Mouse (Mus musculus) layer of hippocampus, adult 2 months (tissue): ENCODE data around the gene Add2. TPM values are rescaled to one million over a fixed set of nuclear protein-coding genes. Genes with fewer than 3 reads are reported as not detected.

ENCODE experiments used
- DNase-seq, 2 experiments: peaks; one replicate each; pipeline ENCODE4 v3.0.0; 2022; ENCODE audit warnings: low spot score in 2 of 2
- H3K27ac ChIP-seq: fragments of 200-600 bp; 2 replicates; pipeline ENCODE4 v1.8.1; 2022
- H3K4me3 ChIP-seq: fragments of 200-600 bp; 2 replicates; pipeline ENCODE4 v1.8.1; 2022; ENCODE audit warnings: mild to moderate bottlenecking
- CTCF ChIP-seq: fragments of 200-600 bp; conservative IDR thresholded peaks from 2 replicates; pipeline ENCODE4 v1.8.1; 2022; ENCODE audit warnings: antibody characterized with exemption, mild to moderate bottlenecking, moderate library complexity
- total RNA-seq, 2 experiments: library from RNA; stranded (reverse); gene quantifications; 2 replicates each; pipeline ENCODE4 v1.2.3; 2021

The Add2 gene
- total RNA-seq, 2 experiments from 2014 or later, result 277 to 286 TPM

DNA sequence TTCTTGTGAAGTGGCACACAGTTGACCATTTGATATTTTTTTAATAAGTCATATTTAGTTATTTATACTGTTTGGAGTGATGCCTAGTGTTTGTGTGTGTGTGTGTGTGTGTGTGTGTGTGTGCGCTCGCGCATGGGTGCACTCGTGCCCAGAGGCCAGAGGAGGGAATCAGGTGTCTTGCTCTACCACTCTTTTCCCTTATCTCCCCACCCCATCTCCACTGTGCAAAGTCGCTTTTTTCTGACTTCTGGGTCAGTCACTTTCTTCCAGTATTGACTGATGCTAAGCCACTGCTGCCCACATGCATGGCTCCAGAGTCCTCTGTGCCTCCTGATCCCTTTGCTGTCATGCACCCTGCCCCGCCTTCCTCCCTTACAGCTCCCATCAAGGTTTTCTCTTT lies 112.8 kb downstream of the Add2 start:
- H3K4me3 ChIP-seq, result no peak overlapping the region

DNA sequence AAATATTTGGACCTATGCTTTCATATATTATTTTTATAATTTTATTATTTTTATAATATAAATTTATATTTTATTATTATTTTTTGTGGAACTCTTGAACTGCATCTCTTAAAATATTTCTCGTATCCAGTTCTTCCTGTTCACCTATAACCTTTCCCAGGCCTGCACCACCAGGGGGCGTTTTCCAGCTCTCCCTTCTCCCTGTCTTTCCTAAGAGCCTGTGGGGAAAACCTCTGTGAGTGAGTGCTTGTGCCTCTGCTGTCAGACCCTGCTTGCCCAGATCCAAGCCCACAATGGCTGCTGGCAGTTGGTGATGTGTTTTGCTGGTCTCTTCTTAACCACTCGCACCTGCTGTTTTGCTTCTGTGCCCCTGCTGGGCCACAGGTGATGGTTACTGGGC lies 113.3 kb downstream of the Add2 start:
- Histone ChIP-seq H3K4me3 (no peak overlapping the region), H3K27ac (no peak overlapping the region)
- peak; percentile 44 to 77 for DNase-seq
- peak; percentile 85 for TF ChIP-seq CTCF

More for the DNA sequence above, 112.8 kb downstream of the Add2 start:
- H3K27ac ChIP-seq, result no peak overlapping the region
- TF ChIP-seq CTCF, result no peak
- DNase-seq, result no peak

DNA sequence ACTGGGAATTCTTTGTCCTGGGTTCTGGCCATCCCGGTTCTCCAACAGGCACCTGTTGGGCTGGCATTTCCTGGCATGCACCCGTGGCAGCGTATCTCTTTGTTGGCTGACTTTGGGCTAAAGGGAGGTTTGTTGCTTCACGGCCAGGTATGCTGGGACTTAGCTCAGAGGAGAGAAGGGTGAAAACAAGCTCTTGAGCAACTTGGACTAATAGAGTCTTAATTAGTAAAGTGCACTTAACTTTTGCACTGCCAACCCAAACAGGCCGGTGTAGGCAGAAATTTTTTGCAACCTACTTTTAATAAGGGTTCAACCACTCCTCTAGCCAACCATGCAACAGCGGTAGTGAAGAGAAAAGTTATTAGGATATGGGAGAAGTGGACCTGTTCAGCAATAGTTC lies 116.5 kb downstream of the Add2 start:
- H3K4me3 ChIP-seq, result no peak overlapping the region
- no peak overlapping the region for H3K27ac ChIP-seq
- TF ChIP-seq CTCF, result no peak
- DNase-seq, result no peak

DNA sequence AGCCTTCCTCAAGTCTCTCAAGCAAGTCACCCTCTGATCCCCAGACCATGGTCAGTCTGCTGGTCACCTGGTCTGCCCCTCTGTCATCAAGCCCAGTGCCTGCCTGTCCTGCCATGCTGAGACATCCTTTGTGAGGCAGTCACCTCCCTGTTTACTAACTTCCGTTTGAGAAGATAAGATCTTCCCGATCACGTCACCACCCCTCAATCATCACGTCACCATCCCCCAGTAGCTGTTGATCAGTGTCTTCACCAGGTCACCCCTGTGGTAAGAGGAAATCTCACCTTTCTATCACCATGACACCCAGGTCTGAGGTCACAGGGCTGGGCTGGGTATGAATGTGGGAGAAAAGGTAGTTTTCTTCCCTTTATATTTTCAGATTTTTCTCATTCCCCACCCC lies 120.0 kb downstream of the Add2 start:
- H3K4me3 ChIP-seq, result no peak overlapping the region
- H3K27ac ChIP-seq, result no peak overlapping the region
- TF ChIP-seq CTCF, result no peak
- DNase-seq, result no peak

DNA sequence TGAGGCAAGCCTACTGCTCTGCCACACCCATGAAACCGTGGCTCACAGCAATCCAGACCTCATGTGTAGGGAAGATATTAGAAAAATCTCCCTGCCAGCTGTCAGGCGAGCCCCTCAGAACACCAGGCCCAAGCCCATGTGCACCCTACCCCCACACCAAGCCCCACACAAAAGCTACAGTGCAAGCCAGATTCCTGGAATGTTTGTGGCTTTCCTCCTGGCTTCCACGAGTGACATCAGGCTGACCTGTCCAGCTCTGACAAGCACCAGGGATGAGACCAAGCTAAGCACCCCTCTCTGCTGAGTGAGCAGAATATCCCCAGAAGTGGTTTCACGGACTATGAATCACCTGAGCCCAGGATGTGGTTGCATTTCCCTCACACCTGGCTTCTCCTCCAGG lies 120.5 kb downstream of the Add2 start:
- DNase-seq, result no peak
- no peak for TF ChIP-seq CTCF
- H3K4me3 ChIP-seq, result no peak overlapping the region
- H3K27ac ChIP-seq, result no peak overlapping the region

DNA sequence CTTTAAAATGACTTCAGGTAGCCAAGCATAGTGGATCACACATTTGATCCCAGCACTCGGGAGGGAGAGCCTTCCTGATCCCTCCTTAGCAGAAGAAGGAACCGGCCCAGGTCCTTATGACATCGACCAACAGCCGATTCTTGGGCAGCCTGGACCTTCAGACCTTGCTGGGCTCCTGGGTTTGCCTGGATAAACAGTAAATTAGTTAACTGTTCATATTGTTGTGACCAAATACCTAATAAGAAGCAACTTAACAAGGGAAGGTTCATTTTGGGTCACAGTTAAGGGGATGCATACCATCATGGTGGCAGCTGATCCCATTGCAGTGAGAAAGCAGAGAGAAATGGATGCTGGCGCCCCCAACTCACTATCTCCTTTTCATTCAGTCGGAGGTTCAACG lies 124.2 kb downstream of the Add2 start:
- no peak for TF ChIP-seq CTCF
- no peak for DNase-seq
- Histone ChIP-seq H3K27ac (no peak overlapping the region), H3K4me3 (no peak overlapping the region)

DNA sequence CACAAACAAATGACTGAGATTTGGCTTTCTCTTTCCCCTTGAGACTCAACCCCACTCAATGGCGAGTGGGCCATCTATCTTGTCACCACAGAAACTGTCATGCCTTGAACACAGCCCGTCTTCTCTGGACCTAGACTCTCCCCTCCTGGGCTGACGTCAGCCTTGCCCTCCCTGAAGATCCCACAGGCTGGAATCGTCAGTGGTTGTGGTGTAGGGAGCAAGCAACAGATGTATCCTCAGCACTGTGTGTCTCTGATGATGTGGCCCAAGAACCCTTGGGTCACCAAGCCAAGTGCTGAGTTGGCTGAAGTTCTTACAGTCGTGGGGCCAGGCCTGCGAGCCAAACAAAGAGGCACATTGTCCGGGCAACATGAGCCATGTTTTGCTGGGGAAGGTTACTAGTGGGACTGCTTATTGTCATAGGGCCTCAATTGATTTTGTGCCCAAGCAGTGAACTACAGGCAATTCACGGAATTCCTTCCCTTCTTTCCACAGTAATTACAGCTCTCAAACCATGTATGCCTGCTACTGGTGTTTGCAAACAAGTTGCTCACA lies 125.0 kb downstream of the Add2 start:
- DNase-seq, result no peak
- no peak for TF ChIP-seq CTCF

DNA sequence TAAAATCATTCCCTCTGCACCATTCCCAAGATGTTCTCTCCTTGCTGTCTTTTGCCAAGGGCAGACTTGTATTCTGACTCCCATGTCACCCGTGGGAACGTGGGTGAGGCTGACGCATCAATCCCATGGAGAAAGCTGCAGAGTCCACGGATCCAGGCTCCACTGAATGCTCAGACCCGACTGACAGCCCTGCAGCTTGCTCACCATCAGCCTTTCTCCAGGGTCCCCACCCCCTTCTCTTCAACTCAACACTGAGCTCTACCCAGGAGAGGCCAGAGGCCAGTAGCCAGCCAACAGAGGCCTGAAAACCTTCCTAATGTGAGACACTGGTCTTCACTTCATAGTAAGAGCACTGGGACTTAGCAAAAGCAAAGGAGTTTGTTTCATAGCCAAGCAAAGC lies 125.5 kb downstream of the Add2 start:
- no peak for TF ChIP-seq CTCF
- no peak overlapping the region for H3K4me3 ChIP-seq
- peak in 1 of 2 experiments; percentile 7 for DNase-seq
- peak overlapping the region; percentile 54 for H3K27ac ChIP-seq

More for the DNA sequence above, 125.0 kb downstream of the Add2 start:
- no peak overlapping the region for H3K4me3 ChIP-seq
- H3K27ac ChIP-seq, result peak overlapping the region; percentile 54; the same call in 1 of the 2 replicates

DNA sequence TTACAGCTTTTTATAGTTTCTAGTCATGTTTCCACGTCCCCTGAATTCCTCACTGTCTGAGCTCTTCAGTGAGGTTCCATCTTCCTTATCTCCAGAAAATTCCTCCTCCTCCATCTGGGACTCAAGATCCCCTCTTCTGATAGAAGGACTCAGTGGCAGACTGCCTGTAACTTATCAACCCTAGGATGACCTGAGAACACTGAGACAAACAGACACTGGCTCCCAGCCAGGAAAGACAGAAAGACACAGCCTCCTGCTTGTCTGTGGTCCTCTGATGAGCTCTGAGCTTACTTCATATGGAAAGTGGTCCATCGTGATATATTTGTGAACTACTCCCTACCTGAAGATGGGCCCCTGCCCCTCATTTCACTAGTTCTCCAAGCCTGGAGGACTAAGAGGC lies 126.0 kb downstream of the Add2 start:
- no peak overlapping the region for H3K4me3 ChIP-seq
- no peak for TF ChIP-seq CTCF
- DNase-seq, result no peak
- peak overlapping the region; percentile 54; the same call in 1 of the 2 replicates for H3K27ac ChIP-seq

DNA sequence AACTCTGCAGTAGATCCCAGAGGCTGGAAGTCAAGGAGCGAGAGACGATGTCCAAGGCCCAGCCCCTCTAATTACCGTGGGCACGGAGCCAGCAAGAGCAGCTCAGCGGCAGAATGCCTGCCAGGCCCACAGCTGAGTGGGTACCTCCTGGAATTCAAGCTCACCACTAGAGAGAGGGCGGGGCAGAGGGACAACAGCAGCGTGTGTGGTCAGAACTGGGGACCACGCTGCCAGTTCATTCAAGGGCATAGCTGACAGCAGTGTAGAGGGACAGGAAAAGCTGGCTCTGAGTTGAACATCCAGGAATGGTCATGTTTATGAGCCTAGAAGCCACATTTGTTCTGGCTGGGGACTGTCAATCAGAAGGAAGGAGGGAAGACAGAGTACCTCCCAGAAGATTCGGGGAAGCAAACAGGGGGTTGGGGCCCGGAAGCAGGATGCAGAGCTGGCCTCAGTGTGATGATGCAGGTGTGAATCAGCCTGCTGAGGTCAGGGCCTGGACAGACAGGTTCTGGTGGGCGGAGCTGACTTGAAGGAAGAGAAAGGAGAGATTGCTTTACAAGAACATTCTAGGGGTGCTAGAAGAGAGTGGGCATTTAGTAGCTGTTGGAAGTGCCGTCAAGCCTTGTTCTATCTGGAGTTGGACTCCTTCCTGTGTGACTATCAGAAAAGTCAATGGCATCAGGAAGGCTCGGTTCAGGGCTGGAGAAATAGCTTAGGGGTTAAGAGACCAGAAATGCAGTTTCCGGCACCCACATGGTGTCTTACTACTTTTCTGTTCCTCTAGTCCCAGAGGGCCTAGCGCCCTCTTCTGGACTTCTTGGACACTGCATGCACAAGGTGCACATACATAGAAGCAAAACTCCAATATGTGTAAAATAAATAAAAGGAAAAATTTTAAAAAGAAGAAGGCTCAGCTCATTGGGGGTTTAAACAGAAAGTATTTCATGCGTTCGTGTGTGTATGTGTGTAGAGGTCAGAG lies 129.1 kb downstream of the Add2 start:
- Histone ChIP-seq H3K4me3 (no peak overlapping the region), H3K27ac (no peak overlapping the region)
- no peak for DNase-seq
- TF ChIP-seq CTCF, result peak; percentile 52

DNA sequence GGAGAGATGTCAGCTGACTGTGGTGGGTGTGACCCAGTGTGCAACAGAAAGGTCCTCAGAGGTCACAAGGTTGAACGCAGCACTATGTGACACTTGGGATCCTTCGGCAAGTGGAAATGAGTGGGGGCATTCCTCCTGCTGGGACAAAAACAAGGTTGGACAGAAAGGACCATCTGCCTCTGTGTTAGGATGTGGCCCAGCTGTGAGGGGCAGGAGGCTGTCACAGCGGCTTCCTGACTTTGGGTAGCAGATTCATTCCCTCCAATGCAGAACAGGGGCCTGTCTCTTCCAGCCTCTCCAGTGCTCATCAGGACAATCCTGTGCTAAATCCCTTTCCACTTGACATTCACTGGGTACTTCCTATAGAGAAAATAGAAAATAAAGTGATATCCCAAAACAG lies 132.4 kb downstream of the Add2 start:
- no peak for DNase-seq
- no peak for TF ChIP-seq CTCF
- Histone ChIP-seq H3K4me3 (no peak overlapping the region), H3K27ac (no peak overlapping the region)

DNA sequence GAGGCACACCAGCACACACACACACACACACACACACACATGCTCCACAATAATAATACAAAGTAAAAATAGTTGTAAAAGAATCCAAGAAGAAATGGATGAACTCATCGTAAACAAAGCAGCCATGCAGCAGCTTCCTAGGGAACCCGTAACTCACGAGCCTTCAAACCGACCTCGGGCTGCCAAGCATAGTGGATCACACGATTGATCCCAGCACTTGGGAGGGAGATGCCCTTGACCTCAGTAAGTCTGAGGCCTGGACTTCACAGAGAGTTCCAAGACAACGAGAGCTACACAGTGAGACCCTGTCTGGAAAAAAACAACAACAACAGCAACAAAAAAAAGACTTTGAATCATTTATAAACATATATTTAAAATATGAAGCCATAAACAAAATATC lies 133.1 kb downstream of the Add2 start:
- DNase-seq, result no peak
- no peak overlapping the region for H3K4me3 ChIP-seq
- no peak for TF ChIP-seq CTCF
- H3K27ac ChIP-seq, result no peak overlapping the region

DNA sequence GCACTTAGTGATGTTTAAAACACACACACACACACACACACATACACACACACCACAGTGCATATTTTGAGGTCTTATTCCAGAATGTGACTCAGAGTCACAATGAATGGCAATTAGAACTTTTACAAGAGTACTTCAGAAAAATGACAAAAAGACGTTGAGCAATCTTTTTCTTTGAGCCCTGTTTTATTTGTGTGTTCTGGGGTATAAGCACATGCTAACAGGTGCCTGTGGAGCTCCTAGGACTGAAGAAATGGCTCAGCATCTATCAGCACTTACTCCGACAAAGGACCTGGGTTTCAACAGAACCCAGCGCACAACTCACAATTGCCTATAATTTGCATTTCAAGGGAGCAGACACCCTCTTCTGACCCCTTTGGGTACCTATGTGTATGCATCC lies 135.5 kb downstream of the Add2 start:
- Histone ChIP-seq H3K27ac (no peak overlapping the region), H3K4me3 (no peak overlapping the region)
- TF ChIP-seq CTCF, result no peak
- DNase-seq, result no peak

DNA sequence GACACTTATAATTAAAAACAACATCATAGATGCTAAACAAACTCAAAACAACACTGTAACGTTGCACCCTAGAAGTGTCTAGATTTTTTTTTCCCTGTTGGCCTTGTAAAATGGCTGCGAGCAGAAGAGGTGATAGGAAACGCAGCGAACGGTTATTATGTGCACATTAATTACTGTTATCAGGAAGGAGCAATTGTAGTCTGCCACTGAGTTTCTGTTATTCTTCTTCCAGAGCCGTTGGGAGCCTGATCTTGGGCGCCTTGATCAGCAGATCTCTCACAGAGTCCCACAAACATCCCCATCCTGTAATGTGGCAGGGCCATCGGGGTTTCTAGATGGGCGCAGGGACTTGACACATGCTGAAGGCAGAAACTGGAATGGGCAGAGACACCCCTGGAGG lies 137.9 kb downstream of the Add2 start:
- no peak for TF ChIP-seq CTCF
- H3K27ac ChIP-seq, result no peak overlapping the region
- no peak for DNase-seq

More for the DNA sequence above, 137.9 kb downstream of the Add2 start:
- no peak overlapping the region for H3K4me3 ChIP-seq
